ENCODE assay signal across 14 mouse cellular contexts in genomic region chr19:17240170-17241077, GRCm38 (mm10).
DNase-seq lines count a peak whose midpoint lies in the region; ATAC-seq and TF ChIP-seq lines count a peak whose summit lies in the region.
"Had no signal": no experiment of that assay in that cellular context is flagged by ENCODE, and none has a peak within 500 bp of the region (broad histone marks: within the 10 kb centered on the region; RNA-seq: fewer than 3 reads in every experiment).

No protein-coding gene starts in this region.

- intact Hi-C loops in left cerebral cortex, postnatal 4 days (cut with DNase I), result no loop called here
- intact Hi-C loops in left cerebral cortex, adult 2 months (cut with DNase I), result loop anchor here (2.0 kb wide), 1 partner anchor 104 kb away; no protein-coding TSS in a partner anchor

- TF ChIP-seq CTCF in left cerebral cortex, adult 2 months (IDR thresholded peaks at IDR 0.05), result no peak

- peak; percentile 19 for DNase-seq in left cerebral cortex, postnatal 4 days
- DNase-seq in left cerebral cortex, adult 2 months (ENCODE audit: extremely low spot score in 1 of 2, low spot score in 2 of 2), result no peak
- peak; percentile 83 for DNase-seq in Muller cell, postnatal 12 days (ENCODE audit: inconsistent ontology term)
- peak; percentile 72 to 86 for DNase-seq in cerebellum, adult 18-20 months
- no peak for DNase-seq in thymus, postnatal 0 days (ENCODE audit: low spot score)
- DNase-seq in ovary, postnatal 14 days (ENCODE audit: low spot score), result no peak
- DNase-seq in embryo, embryonic 10.5 days (ENCODE audit: low spot score), result no peak
- DNase-seq: embryo, embryonic 11 days; heart, postnatal 36 days; kidney, postnatal 4 days had no signal

- ATAC-seq in granulocyte monocyte progenitor cell, adult 5-6 weeks (replicated peaks; ENCODE audit: poor library complexity, severe bottlenecking), result peak; percentile 74

- H3K27ac ChIP-seq in left cerebral cortex, adult 2 months, result no peak overlapping the region
- H3K27ac ChIP-seq: limb, embryonic 12.5 days had no signal

- no peak overlapping the region for H3K4me3 ChIP-seq in left cerebral cortex, adult 2 months
- H3K4me3 ChIP-seq: erythroblast, embryonic 14.5 days; limb, embryonic 12.5 days; megakaryocyte, embryonic 14.5 days had no signal

Comparison
In these comparisons a context has a peak if more than half of its experiments do, and no peak if none do; other contexts are left out.
1. DNase-seq: peak in left cerebral cortex, postnatal 4 days (single experiment), Muller cell, postnatal 12 days (single experiment) and cerebellum, adult 18-20 months (2 of 2); none in left cerebral cortex, adult 2 months (0 of 2), thymus, postnatal 0 days (single experiment), ovary, postnatal 14 days (single experiment) and embryo, embryonic 10.5 days (single experiment).